Mouse (Mus musculus) stomach, embryonic 15.5 days (tissue): ENCODE measurements at regions not wholly inside any gene's neighbourhood (a gene's known extent, or its start where the extent isn't known, plus 50 kb on each side); places are given as distances from the start of the nearest gene placed in this dataset.

ENCODE experiments used
- ATAC-seq: fragments of 200-750 bp; cut with Nextera tagmentation; 2 replicates; pipeline ENCODE4 v1.8.0; 2017; ENCODE audit warnings: low read depth, moderate number of reproducible peaks, moderate TSS enrichment; ENCODE audit not compliant: insufficient read depth, low FRiP score
- H3K27ac ChIP-seq: fragments of 300-500 bp; sonication (generic); 2 replicates; pipeline ENCODE4 v1.5.1; 2015; ENCODE audit warnings: mild to moderate bottlenecking, inconsistent platforms
- H3K27me3 ChIP-seq: fragments of 300-500 bp; sonication (generic); replicated peaks from 2 replicates; pipeline ENCODE4 v1.6.1; 2015; ENCODE audit warnings: inconsistent platforms
- H3K36me3 ChIP-seq: fragments of 300-500 bp; sonication (generic); 2 replicates; pipeline ENCODE4 v1.6.1; 2015; ENCODE audit warnings: inconsistent platforms
- H3K4me1 ChIP-seq: fragments of 300-500 bp; sonication (generic); 2 replicates; pipeline ENCODE4 v1.6.1; 2015; ENCODE audit warnings: inconsistent platforms
- H3K4me2 ChIP-seq: fragments of 300-500 bp; sonication (generic); 2 replicates; pipeline ENCODE4 v1.6.1; 2015; ENCODE audit warnings: mild to moderate bottlenecking, inconsistent platforms
- H3K4me3 ChIP-seq: fragments of 300-500 bp; sonication (generic); replicated peaks from 2 replicates; pipeline ENCODE4 v1.5.1; 2015; ENCODE audit warnings: inconsistent platforms
- H3K9ac ChIP-seq: fragments of 300-500 bp; sonication (generic); 2 replicates; pipeline ENCODE4 v1.6.1; 2015; ENCODE audit warnings: inconsistent platforms
- H3K9me3 ChIP-seq: fragments of 300-500 bp; sonication (generic); 2 replicates; pipeline ENCODE4 v1.6.1; 2016; ENCODE audit warnings: inconsistent platforms
- WGBS: fragments of 180-500 bp; shearing (Covaris S2); methylation state at CpG from one replicate; pipeline ENCODE4 v1.1.7; 2015; 5-methylcytosine and 5-hydroxymethylcytosine counted together

- Histone ChIP-seq H3K4me2 (no peak overlapping the region), H3K27me3 (no peaks in the 10 kb centered on the region), H3K4me1 (no peaks in the 10 kb centered on the region), H3K9ac (no peak overlapping the region), H3K27ac (no peak overlapping the region), H3K4me3 (no peak overlapping the region), H3K36me3 (no peaks in the 10 kb centered on the region), H3K9me3 (no peaks in the 10 kb centered on the region)
- WGBS, result 77% methylated on average over 6 of the region's 6 CpGs
- ATAC-seq, result no peak
These were observed 444.4 kb downstream of the Tns3 start for GRCm38 (mm10) chr11:8219911-8220310.

- Histone ChIP-seq H3K9ac (no peak overlapping the region), H3K9me3 (no peaks in the 10 kb centered on the region), H3K36me3 (no peaks in the 10 kb centered on the region), H3K27me3 (no peaks in the 10 kb centered on the region), H3K4me2 (no peak overlapping the region), H3K4me3 (no peak overlapping the region), H3K4me1 (no peaks in the 10 kb centered on the region), H3K27ac (no peak overlapping the region)
- WGBS, result 67% methylated on average over 7 of the region's 7 CpGs
- ATAC-seq, result no peak
These were observed 448.7 kb downstream of the Tns3 start for GRCm38 (mm10) chr11:8215634-8216033.

GRCm38 (mm10) chr11:8214305-8214903 is 449.9 kb downstream of the Tns3 start:
- H3K36me3 ChIP-seq, result no peaks in the 10 kb centered on the region
- ATAC-seq, result no peak
- no peak overlapping the region for H3K9ac ChIP-seq
- H3K4me2 ChIP-seq, result no peak overlapping the region
- no peaks in the 10 kb centered on the region for H3K4me1 ChIP-seq
- no peak overlapping the region for H3K27ac ChIP-seq
- no peaks in the 10 kb centered on the region for H3K9me3 ChIP-seq
- WGBS, result 71% methylated on average over 2 of the region's 2 CpGs
- no peak overlapping the region for H3K4me3 ChIP-seq
- no peaks in the 10 kb centered on the region for H3K27me3 ChIP-seq

GRCm38 (mm10) chr11:8213130-8213529 is 451.2 kb downstream of the Tns3 start:
- Histone ChIP-seq H3K4me1 (no peaks in the 10 kb centered on the region), H3K27ac (no peak overlapping the region), H3K4me3 (no peak overlapping the region), H3K9ac (no peak overlapping the region), H3K9me3 (no peaks in the 10 kb centered on the region), H3K4me2 (no peak overlapping the region), H3K27me3 (no peaks in the 10 kb centered on the region), H3K36me3 (no peaks in the 10 kb centered on the region)
- no peak for ATAC-seq
- 96% methylated on average over 3 of the region's 3 CpGs for WGBS

GRCm38 (mm10) chr11:8212714-8213113 is 451.6 kb downstream of the Tns3 start:
- no peaks in the 10 kb centered on the region for H3K9me3 ChIP-seq
- ATAC-seq, result no peak

GRCm38 (mm10) chr11:8209041-8209440 is 455.3 kb downstream of the Tns3 start:
- H3K27ac ChIP-seq, result no peak overlapping the region
- no peak overlapping the region for H3K9ac ChIP-seq
- H3K4me2 ChIP-seq, result no peak overlapping the region
- no peaks in the 10 kb centered on the region for H3K4me1 ChIP-seq
- H3K27me3 ChIP-seq, result no peaks in the 10 kb centered on the region
- no peak overlapping the region for H3K4me3 ChIP-seq
- H3K9me3 ChIP-seq, result no peaks in the 10 kb centered on the region
- no peaks in the 10 kb centered on the region for H3K36me3 ChIP-seq
- WGBS, result 89% methylated on average over 2 of the region's 2 CpGs
- no peak for ATAC-seq

More at GRCm38 (mm10) chr11:8212714-8213113, 451.6 kb downstream of the Tns3 start:
- Histone ChIP-seq H3K4me3 (no peak overlapping the region), H3K9ac (no peak overlapping the region), H3K36me3 (no peaks in the 10 kb centered on the region), H3K4me1 (no peaks in the 10 kb centered on the region), H3K27ac (no peak overlapping the region), H3K4me2 (no peak overlapping the region), H3K27me3 (no peaks in the 10 kb centered on the region)
- WGBS, result 76% methylated on average over 4 of the region's 4 CpGs

GRCm38 (mm10) chr11:8199293-8199692 is 465.0 kb downstream of the Tns3 start:
- no peak overlapping the region for H3K9ac ChIP-seq
- 63% methylated on average over 8 of the region's 8 CpGs for WGBS
- no peak overlapping the region for H3K27ac ChIP-seq
- no peaks in the 10 kb centered on the region for H3K4me1 ChIP-seq
- H3K27me3 ChIP-seq, result no peaks in the 10 kb centered on the region
- ATAC-seq, result no peak
- H3K36me3 ChIP-seq, result no peaks in the 10 kb centered on the region
- no peaks in the 10 kb centered on the region for H3K9me3 ChIP-seq
- H3K4me2 ChIP-seq, result no peak overlapping the region
- no peak overlapping the region for H3K4me3 ChIP-seq
